Mouse (Mus musculus) MN1 (cell line): Measurements from ENCODE around the gene Dcbld2.
A peak's percentile ranks its signal among the peaks of the same experiment; 100 is the strongest.

Experiments used
- DNase-seq: peaks from one replicate; pipeline ENCODE4 v3.0.0-alpha.2; 2016; ENCODE audit warnings: low spot score

Gene Dcbld2

DNA sequence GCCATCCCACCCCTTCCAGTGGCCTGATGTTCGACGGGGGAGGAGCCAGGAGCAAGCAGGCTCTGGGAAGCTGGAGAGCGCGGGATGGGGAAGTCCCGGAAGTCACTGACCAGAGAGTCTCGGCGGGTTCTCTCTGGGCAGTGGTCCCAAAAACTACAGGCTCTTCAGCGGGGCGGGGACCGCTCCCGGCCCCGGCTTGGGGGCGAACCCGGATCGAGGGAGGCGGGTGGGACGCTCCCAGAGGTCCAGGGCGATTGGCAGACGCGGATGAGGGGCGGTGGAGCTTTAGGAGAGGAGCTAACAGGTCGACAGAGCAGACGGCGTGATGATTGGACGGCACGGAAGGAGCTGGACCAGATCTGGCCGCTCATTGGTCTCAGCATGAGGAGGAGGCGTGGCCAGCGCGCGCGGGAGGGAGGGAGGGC, at the start of gene Dcbld2:
TSS of gene Dcbld2 (plus strand) at position 382 of the 425 bp plus-strand sequence.
- peak; percentile 97 for DNase-seq

GRCm38 (mm10) chr16:58377170-58377569, 31.1 kb upstream of the Dcbld2 start:
- peak; percentile 35 for DNase-seq

DNA sequence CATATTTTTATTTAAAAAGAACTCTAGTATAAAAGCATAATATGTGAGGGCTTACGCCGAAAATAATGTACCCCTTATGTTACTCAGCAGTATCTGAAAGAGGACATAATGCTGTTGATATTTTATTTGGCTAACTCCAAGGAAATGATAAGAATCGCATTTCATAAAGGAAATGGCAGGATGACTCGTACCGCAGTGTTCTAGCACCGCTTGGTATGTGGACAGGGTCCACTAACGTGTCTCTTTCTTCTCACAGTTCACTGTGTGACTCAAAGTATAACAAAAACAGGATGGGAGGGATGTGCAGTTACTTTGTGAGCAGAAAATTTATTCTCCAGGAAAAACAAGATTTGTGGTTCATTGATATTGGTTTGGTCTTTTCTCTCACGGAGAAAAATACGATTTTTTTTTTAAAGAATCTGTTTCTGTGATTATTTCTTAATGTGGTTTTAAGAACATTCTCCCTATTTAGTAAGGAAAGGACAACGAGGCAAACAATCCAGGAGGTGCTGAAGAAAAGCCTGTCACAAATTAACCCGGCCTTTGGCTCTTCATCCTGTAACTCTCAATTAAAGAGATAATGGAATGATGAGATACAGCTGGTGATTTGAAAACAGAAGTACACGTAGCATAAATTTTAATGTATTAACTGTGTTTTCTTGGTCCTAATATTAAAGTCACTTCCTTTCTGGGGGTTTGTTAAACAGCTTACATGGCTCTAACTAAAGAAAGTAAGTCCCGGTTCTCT, 30.3 kb upstream of the Dcbld2 start:
- peak; percentile 49 for DNase-seq

- no peak for DNase-seq
Measured at GRCm38 (mm10) chr16:58386241-58386757, 21.9 kb upstream of the Dcbld2 start.

DNA sequence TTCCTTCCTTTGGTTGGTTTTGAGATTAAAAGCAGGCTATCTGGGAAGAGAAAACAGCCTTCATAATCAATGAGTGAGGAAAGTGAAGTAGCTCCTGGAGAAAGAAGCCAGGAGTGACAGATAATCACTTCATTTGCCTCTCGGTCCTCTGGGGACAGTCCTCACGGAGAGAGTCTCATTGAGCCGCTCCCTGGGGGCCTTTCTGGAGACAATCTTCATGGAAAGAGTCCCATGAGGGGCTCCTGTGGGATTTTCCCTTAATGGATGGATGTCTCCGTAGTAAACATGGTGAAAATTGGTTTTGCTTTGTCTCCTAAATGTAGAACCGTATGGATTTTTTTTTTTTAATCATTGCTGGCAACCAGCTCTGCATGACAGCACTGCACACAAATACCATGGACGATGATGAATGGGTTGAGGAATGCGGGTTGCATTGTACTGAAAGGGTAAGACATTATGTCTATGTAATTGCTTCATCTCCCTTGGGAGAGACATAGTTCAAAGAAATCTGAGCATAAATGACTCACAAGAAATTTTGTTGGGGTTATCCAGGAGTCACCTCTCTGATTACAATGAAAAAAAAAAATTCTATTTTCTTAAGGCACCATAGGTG, 19.0 kb upstream of the Dcbld2 start:
- DNase-seq: peak; percentile 37

DNA sequence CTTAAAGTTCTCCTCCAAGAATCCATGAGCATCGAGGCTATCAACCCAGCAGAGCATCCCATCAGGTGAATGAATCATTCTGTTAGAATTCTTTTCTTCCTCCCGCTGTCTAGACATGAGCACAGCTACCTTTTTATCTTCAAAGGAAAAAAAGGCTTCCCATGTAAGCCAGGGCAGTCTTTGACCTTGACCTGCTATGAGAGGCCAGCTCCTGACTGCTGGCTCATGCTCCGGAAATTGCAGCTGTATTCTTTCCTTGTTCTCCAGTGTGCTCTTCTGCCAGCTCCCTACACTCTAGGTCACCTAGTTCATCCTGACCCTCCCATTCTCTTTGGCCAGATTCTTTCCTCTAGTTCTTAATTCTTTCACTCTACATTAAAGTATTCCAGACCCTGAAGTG, 15.2 kb upstream of the Dcbld2 start:
- no peak for DNase-seq

- no peak for DNase-seq
Measured at GRCm38 (mm10) chr16:58394156-58394555, 14.1 kb upstream of the Dcbld2 start.

DNA sequence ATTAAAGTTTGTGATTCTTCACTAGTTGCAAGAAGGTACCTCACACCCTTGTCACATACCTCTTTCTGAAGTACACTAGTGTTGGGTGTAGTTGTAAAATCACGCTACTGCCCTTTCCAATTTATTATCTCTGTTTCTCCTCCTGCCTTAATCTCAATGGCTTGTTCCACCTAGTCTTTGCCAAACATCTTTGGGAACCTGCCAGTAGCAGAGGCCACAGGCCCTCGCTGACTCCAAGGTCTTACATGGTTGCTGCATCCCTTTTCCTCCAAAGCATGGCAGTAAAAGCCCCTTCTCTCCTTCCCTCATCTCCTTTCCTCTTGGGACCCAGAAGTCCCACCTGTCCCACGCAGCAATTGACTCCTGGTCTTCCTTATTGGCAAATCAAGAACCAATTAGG, 9.6 kb upstream of the Dcbld2 start:
- no peak for DNase-seq

GRCm38 (mm10) chr16:58401079-58401478, 7.2 kb upstream of the Dcbld2 start:
- no peak for DNase-seq

GRCm38 (mm10) chr16:58404665-58405064, 3.6 kb upstream of the Dcbld2 start:
- DNase-seq: peak; percentile 26

GRCm38 (mm10) chr16:58405271-58405670, 3.0 kb upstream of the Dcbld2 start:
- peak; percentile 28 for DNase-seq

GRCm38 (mm10) chr16:58408487-58409281, 441 bp downstream of the Dcbld2 start:
- DNase-seq: peak; percentile 31

GRCm38 (mm10) chr16:58409825-58410224, 1.6 kb downstream of the Dcbld2 start:
- DNase-seq: no peak

DNA sequence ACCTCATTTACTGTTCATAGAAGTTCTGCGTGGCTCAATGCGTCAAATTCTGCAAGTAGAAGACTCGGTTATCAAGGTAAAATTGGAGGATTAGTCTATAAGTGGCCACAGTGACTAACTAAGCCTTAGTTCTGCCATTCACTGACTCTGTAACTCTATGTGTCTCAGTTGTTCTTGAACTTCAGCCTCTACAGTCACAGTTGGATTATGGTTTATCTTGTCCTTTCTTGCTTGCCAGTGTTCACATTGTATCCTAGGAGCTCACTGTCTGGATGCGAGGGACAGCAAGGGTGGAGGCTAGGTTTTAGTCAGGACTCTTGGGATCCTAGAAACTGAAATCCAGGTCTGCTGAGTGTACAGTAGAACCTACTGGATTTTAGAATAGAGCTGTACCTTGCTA, 6.6 kb downstream of the Dcbld2 start:
- no peak for DNase-seq

DNA sequence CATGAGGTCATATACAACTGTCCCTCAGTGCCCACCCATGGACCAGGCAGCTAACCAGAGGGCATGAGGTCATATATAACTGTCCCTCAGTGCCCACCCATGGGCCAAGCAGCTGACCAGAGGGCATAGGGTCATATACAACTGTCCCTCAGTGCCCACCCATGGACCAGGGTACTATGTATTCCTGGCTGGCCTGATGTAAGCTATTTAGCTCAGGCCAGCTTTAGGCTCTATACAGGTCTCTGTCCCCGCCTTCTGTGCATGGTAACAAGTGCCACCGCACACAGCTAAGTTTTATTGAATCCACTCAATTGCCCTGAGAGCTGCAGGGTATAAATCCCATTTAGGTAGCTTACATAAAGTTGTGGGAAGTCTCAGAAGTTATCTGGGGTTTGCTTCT, 7.3 kb downstream of the Dcbld2 start:
- DNase-seq: no peak

DNA sequence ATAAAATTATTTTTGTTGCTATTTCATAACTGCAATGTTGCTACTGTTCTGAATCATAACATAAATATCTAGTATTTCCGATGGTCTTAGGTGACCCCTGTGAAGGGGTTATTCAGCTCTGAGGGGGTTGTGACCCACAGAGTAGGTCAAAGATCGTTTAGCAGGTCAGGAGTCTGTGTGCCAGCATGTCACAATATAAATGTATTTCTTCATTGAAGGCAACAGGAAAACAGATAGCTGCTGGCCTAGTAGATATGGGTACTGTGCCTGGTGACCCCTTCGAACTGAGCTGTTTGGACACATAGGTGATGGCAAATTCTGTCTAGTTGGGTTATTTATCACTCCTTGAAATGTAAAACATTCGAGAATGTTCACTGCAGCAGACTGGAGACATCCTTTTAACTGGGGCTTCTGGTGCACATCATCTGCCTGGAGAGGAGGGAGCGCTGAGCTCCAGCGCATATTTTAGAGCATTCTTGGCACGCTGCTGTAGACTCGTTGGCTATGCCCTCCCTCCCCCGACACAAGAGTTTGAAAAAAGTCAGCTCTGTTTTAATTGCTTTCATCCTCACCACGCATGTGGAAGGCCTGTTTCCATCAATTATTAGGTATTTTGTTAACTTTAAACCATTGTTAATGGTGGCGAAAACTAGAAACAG, 13.6 kb downstream of the Dcbld2 start:
- DNase-seq: no peak

DNA sequence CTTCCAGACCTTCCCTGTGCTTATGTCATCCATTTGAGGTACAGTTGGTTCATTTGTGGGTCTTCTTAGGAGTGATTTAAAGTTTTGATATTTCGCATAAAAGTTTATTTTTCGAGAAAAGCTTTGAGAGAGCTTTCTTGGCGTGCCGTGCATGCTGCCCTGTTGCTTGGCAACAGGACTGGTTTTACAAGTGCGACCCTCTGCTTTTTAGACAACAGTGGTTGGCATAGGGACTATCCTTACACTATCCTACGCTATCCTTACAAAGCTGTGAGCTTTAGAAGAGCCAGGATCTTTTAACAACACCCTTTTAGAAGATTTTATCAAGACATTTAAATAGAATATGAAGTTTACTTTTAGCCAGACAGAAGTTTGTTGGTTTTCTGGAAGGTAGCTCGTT, 22.0 kb downstream of the Dcbld2 start:
- no peak for DNase-seq

DNA sequence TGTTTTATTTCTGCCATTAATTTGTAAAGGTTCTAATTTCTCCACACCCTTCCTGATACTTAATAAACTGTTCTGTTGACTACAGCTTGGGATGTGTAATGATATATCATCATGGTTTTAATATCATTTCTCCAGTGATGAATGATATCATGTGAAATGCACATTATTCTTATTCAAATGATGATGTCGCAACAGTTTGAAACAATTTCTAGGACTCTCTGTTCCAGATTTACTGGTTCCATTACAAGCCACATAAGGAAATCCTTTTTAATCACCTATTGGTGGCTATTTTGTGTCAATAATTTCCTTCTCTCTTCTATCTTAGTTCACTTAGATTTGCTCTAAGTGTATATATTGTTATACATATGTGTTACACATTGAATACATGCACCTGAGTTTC, 24.1 kb downstream of the Dcbld2 start:
- no peak for DNase-seq

GRCm38 (mm10) chr16:58444735-58445134, 36.5 kb downstream of the Dcbld2 start:
- no peak for DNase-seq

- DNase-seq: no peak
Measured at GRCm38 (mm10) chr16:58446281-58447259, 38.3 kb downstream of the Dcbld2 start.

DNA sequence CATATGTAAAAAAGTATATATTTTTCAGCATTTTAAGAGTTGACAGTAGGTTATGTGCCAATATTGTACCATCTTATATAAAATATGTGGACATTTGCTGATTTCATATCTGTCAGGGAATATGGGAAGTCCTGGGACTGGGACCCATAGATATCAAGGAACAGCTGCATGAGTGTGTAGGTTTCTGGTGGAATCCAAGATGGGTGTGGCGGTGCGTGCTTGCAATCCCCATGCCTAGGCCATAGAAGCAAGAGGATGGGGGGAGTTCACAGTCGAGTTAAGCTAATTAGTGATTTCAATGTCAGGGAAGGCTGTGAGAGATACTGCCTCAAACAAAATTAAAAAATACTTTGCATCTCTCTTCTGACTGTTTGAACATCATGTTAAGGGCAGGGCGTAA, 40.8 kb downstream of the Dcbld2 start:
- DNase-seq: no peak
